Mouse (Mus musculus) brain, embryonic 14.5 days (tissue): ENCODE measurements around the gene Gm49337. TPM values are rescaled to one million over a fixed set of nuclear protein-coding genes. Genes with fewer than 3 reads are reported as not detected.

Source experiments
- DNase-seq: peaks from one replicate; pipeline ENCODE4 v3.0.0-alpha.2; 2011; ENCODE audit warnings: low read depth
- CTCF ChIP-seq: fragments of 200-500 bp; IDR thresholded peaks from 2 replicates; pipeline ENCODE4 v1.5.1; 2012; ENCODE audit warnings: inconsistent platforms, mild to moderate bottlenecking, moderate library complexity, borderline replicate concordance; ENCODE audit not compliant: insufficient read depth, insufficient read length; ENCODE audit errors: extremely low read depth
- POLR2A ChIP-seq: fragments of 200-500 bp; IDR thresholded peaks from 2 replicates; pipeline ENCODE4 v1.6.1; 2012; ENCODE audit warnings: mild to moderate bottlenecking, inconsistent platforms, borderline replicate concordance; ENCODE audit not compliant: poor library complexity, insufficient read depth, insufficient read length, severe bottlenecking; ENCODE audit errors: extremely low read depth
- polyA plus RNA-seq: library from polyadenylated mRNA; depleted of rRNA; stranded (reverse); fragments of >200 nt; gene quantifications from 2 replicates; pipeline ENCODE4 v1.2.3, GENCODE M21; 2012

The Gm49337 gene
- polyA plus RNA-seq, 1 experiment = not detected

GRCm38 (mm10) chr4:116143317-116143811, 29.8 kb upstream of the Gm49337 start:
- DNase-seq = peak; percentile 28
- TF ChIP-seq CTCF (no peak), POLR2A (no peak)

GRCm38 (mm10) chr4:116143891-116144717, 29.1 kb upstream of the Gm49337 start:
- TF ChIP-seq CTCF (no peak), POLR2A (no peak)
- peak; percentile 67 for DNase-seq

GRCm38 (mm10) chr4:116149812-116150155, 23.4 kb upstream of the Gm49337 start:
- TF ChIP-seq POLR2A = no peak
- TF ChIP-seq CTCF = no peak
- DNase-seq = no peak

DNA sequence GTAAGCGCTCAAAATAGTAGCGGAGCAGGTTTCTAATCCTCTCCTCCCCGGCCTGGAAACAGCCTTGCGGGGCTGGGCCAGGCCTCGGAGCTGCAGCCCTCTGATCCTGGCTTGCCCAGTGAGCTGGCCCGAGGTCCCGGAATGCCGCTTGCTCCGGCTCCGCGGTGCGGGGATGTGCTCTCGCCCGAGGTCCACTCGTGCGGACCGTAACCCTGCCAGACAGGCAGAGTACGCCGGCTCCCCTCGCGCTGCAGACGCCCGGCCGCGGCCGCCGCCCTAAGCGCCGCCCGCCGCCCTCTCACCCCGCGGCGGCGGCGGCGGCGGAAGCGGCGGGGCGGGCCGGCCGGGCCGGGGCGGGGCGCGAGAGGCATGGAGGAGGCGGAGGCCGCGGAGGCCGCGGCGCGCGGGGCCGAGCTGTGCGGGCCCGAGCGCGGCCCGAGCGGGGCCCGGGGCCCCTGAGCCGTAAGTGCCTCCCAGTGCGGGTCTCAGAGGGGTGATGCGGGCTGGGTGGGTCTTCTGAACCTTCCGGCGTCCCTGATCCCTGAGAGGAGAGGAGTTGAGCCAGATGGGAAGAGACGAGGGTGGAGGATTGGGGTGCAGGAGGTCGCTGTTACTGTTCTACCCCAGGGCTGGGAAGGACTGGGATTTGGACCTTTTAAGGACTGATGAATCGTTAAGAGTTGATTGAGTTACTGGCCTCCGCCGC, 22.9 kb upstream of the Gm49337 start:
- DNase-seq = peak; percentile 71

DNA sequence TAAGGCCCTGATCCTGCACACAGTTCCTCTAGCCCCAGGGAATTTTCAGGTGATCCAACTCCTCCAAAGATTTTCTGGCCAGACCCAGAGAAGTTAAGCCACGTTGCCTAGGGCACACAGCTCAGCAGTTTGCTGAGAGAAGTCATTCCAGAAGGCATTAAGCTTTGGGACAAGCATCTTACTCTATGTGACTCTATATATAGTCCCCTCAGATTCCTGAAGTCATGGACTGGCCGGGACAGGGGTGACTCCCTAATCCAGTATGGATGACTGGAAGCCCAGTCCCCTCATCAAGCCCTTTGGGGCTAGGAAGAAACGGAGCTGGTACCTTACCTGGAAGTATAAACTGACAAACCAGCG, 22.3 kb upstream of the Gm49337 start:
- TF ChIP-seq POLR2A (no peak), CTCF (no peak)
- DNase-seq = no peak

More for the DNA sequence above, 22.9 kb upstream of the Gm49337 start:
- TF ChIP-seq POLR2A (peak; percentile 85), CTCF (no peak)

DNA sequence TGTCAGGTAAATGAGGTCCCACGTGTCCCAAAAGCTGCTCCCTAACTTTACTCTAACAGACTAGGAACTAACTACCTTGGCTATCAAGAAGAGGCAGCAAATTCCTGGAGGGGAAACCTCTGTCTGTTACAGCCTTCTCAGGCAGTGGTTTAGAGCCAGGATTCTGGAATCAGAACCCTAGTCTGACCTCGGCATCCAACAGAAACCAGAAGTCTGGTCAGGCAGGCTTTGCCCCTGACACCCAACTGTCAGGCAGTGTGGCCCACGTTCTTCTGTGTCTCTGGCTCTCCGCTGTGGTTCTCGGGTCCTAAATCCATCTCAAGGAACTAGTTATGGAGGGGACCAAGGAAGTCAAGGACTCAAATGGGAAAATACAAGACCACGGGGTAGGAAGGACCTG, 21.9 kb upstream of the Gm49337 start, which contains the start of gene Lurap1:
Gene Lurap1, minus strand, starts transcription at position 101 of the 400 bp plus-strand sequence.
- DNase-seq = no peak
- TF ChIP-seq POLR2A (no peak), CTCF (no peak)

- TF ChIP-seq CTCF = no peak
- no peak for TF ChIP-seq POLR2A
- DNase-seq = no peak
Measured at GRCm38 (mm10) chr4:116152702-116153101, 20.5 kb upstream of the Gm49337 start.

- DNase-seq = no peak
- no peak for TF ChIP-seq CTCF
- no peak for TF ChIP-seq POLR2A
Measured at GRCm38 (mm10) chr4:116157882-116158281, 15.3 kb upstream of the Gm49337 start.

- DNase-seq = peak; percentile 78
- TF ChIP-seq POLR2A (no peak), CTCF (peak; percentile 54; the same call in 1 of the 2 replicates)
Measured at GRCm38 (mm10) chr4:116159912-116160311, 13.3 kb upstream of the Gm49337 start.

GRCm38 (mm10) chr4:116160769-116161168, 12.4 kb upstream of the Gm49337 start:
- TF ChIP-seq CTCF = no peak
- TF ChIP-seq POLR2A = no peak
- DNase-seq = no peak

GRCm38 (mm10) chr4:116162142-116162541, 11.0 kb upstream of the Gm49337 start:
- TF ChIP-seq CTCF = no peak
- DNase-seq = no peak

GRCm38 (mm10) chr4:116164759-116165554, 8.2 kb upstream of the Gm49337 start:
- DNase-seq = no peak
- TF ChIP-seq CTCF = no peak
- TF ChIP-seq POLR2A = no peak
